Mouse (Mus musculus) erythroblast, adult 5-6 weeks (primary cell): Measurements from ENCODE around the gene Fign. TPM values are rescaled to one million over a fixed set of nuclear protein-coding genes. Genes with fewer than 3 reads are reported as not detected.

Experiments
- ATAC-seq: replicated peaks from 2 replicates; pipeline ENCODE4 v1.8.0; 2016; ENCODE audit warnings: moderate number of reproducible peaks, mild to moderate bottlenecking, moderate TSS enrichment, inconsistent platforms; ENCODE audit not compliant: poor library complexity, low FRiP score, severe bottlenecking
- total RNA-seq, 2 experiments: library from RNA; stranded (forward) in 1 of 2; stranded (reverse) in 1 of 2; fragments of 150-400 nt in 1 of 2; fragments of 200-764, 138-1000 nt in 1 of 2; gene quantifications; 2 replicates each; pipeline versions ENCODE4 v1.2.3 to v1.2.4; 2015 to 2017; ENCODE audit warnings: low replicate concordance in 2 of 2

Gene Fign
- total RNA-seq, 2 experiments from 2014 or later: not detected

DNA sequence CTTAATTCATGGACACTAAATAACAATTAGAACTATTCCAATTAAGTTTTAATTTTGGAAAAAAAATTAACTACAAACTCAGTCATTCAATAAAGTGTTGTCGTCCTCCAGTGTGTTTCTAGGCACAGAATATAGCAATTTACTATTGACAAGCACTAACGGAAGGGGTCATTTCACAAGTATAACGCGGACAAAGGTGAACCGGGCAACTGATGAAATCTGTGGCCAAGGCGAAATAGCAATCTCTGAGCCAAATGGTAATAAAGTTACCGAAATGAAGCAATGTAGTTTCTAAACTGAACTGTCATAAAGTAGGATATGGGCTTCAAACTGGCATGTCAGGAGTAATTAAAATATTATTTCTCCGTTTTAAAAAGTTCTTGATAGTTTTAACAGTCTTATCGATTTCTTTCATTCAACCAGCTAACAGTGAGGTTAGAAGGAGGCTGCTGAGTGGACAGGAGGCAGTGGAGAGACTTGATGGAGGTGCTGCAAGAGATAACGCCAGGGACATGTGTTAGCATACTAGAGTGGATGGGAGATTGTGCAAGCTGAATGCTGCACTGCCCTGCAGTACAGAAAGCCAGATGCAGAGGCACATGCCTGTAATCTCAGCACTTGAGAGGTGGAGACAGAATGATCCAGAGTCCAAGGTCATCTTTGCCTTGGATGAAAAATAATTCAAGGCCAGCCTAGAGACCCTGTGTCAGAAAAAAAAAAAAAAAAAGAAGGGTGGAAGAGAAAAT, 27.7 kb downstream of the Fign start:
- no peak for ATAC-seq

DNA sequence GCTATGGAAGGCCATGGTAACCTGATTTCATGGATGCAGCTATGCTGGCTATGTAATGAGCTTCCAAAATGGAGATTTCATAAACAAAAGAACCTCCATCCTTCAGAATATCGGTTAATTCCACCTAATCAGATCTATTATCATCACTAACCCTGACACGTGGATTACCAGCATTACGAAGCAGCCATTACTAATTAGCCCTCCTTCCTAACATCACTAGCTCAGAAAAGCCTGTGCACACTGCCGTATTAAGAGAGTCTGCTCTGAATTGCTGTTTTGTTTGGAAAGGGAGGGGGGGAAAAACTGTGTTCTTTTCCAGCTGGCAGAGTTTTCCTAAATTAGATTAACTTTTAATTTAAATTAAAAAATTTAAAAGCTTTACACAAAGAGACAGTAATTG, 32.3 kb downstream of the Fign start:
- ATAC-seq: no peak

DNA sequence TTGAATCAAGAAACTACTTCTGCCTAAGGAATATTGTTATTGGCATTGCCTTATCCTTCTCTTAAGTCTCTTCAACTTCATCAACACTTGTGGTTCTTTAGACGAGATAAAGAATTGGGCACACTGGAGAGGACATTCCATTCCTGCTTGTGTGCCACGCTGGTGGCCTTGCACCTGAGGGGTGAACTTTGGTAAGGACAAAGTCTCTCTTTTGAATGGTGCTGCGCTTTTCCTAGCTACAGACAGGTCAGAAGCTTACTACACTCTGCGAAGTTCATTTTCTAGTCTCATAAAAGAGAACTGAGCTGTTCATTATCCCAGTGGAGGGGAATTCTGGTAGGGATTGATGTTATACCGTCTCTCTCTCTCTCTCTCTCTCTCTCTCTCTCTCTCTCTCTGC, 38.4 kb downstream of the Fign start:
- no peak for ATAC-seq

DNA sequence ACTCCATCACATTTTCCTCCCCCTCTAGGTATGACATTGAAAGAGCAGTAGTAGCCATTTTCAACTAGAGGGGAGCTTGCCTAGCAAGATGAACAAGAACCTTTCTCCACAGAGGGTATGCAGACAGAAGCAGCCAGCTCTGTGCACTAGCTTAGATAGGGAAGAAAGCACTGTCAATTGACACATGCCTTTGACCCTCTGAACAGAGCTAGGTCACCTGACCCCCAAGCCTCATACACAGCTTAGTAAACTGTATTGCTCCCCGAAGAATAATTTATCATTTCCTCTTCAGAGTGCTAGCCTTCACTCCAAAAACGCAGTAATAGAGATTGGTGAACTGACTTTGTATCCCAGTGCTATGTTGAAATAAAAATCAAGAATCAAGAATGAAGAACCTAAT, 49.7 kb downstream of the Fign start:
- no peak for ATAC-seq

DNA sequence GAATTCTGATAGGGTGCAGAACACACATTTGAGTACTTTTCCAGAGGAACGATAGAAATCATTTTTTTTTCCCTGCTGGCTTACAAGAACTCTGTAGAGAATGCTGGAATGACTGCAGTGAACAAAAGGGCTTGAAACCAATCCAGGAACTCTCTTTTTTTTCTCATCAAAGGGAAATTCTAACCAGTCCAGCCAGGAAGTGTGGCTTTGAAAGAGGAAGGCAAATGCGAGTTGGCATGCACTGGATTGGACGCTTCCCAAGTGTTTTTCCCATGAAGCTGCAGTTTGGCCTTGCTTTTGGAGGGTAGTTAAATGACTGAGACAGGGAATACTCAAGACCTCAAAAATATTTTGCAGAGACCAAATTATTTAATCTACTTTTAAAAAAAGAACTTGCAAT, 54.7 kb downstream of the Fign start:
- ATAC-seq: no peak

DNA sequence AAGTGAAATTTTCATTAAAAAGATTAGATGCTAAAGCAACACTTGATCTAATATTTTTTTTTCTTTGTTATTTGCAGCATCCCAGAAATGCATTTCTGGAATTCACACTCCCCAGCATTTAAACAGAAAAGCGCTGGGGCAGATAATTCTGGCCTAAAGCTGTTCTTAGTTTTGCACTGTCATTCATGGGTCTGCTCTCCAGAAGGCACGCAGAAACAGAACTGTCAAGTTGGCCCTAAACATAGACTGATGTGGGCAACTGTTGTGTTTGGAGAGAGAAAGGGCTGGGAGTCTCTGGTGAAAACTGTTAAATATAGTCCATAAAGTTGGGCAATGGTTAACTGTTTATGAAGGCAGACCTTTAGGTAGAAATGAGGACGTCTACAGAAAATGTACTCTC, 62.4 kb downstream of the Fign start:
- ATAC-seq: no peak

DNA sequence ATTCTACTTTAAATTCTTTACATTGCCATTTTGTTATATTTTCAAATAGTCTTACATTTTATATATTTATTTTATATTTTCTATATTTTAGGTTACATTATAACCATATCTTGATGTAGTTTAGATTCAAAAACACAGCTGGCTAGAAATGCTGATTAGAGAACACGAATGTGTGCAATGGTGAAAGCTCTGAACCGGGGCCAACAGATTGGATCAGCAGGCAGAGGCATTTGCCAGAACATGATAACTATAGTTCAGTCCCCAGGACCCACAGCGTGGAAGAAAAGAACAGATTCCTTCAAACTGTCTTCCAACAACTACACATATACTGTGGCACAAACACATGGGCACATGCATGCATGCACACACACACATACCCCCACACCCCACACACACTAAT, 64.0 kb downstream of the Fign start:
- ATAC-seq: no peak

DNA sequence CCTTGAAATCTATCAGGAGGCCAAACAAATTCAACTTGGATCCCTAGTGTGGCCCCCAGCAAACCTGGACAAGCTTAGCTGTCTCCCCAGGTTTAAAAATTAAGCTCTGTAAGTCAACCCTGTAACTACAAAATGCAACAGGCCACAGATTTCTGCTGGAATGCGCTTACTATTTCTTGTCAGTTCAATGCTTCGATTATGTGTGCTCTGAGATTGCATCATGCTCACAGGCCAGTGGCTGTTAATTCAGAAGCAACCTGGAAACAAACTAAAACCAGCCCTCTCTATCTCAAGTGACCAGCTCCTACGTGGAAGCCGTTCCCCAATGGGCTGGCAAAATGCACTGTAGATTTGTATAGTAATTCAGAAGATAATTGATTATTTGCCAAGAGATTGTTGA, 71.9 kb downstream of the Fign start:
- no peak for ATAC-seq

DNA sequence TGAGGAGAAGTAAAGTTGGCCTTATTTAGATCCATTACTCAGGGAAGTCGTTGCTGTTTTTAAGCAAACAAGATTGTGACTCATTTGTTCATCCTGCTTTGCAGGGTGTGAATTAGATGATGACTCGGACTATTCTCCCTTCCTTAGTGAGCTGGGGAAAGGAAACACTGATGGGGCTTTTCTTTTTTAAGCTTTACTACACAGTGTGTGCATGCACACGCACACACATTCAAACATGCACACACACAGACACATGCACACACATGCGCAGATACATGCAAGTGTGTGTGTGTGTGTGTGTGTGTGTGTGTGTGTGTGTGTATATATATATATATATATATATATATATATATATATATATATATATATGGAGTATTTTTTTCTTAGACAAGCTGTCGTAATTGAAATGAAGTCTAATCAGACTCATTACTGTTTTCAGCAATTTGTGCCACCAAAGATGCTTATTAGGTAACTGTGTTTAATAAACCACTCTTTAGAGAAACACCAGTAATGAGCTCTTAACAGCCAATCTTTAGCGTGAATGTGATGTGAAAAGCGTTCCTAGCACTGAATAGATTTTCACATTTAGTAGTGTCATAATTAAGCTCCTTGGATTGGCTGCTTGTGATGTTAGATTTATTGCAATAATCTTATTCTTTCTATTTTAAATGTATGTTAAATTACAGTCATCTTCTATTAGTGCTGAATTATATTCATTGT, 103.4 kb downstream of the Fign start:
- ATAC-seq: no peak

DNA sequence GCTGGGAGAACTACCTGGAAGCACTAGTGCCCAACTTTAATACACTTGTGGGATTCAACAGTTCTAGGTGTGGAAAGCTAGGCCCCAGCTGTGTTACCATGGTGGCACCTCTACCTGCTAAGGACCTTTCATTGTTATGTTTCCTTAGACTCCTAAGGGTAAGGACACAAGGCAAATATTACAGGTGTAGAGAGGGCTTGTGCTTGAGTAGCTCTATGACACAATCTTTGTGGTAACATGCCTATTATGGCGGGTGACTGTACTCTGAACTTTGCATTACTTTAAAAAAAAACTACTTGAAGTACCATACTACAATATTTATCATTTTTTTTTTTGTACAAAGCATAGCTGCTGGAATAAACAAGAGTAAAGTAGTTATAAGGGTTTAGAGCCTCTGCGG, 112.4 kb downstream of the Fign start:
- ATAC-seq: no peak

DNA sequence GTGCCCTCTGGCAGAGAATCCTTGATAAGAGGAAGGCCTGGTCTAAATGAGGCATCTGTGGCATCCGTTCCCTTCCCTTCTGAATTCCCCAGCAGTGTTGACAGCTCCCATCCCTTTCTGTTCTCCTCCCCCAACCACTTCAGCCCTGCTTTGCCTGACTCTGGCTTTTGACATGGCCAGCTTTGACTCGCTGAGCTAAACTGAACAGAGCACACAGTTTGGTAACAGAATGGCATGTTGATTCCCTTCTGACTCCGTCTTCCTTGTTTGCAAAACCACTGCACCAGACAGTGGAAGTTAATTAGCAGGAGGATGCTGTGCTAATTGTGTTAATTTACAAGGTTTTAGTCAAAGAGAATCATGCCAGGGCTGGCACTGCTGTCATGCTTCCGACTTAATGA, 115.5 kb downstream of the Fign start:
- ATAC-seq: no peak

DNA sequence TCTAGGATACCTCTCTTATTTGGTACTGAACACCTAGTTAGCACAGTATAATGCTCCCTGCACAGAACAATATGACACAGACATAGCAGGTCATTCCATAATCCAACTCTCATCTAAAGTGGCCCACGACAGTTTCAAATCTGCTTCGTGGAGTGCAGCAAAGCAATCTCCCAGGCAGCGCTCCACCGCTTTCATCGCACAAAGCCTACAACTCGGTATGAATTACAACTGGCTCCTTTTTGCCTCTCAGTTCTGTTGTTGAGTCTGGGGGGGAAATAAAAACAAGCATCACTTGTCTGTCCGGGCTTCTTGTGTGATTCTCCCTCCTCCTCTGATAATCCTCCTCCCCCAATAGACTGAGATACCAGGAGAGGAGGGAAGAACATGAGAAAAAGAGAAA, 116.4 kb downstream of the Fign start:
- ATAC-seq: no peak

DNA sequence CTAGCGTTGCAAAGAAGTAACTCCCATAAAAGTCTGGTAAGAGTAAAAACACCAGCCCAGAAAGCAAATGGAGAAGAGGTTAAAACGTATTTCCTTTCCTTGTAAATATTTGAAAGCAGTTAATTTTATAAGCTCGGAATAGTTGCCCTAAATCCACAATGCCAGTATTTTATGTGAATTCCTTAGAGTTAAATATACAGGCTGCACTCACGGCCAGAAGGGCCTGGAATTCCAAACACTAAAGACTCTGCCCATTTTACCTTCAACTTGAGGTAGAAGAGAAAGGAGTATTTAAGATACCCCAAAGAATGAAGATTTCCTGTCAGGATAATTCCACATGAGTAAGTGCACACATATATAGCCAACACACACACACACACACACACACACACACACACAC, 128.2 kb downstream of the Fign start:
- ATAC-seq: no peak

DNA sequence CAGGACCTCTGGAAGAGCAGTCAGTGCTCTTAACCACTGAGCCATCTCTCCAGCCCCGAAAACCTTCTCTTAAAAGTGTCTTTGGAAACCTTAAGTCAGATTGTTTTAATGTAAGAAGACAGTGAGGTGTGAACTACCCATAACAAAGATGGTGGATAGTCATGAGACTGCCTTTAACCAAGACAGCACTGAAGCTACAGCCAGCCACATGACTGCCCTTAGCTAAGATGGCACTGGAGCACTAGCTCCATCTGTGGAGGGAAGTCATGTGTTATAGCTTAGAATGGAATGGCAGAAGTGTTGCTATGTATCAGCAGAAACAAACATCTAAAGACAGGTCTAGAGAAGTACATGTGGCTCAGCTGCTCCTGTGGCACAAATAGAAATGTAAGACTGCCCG, 166.8 kb downstream of the Fign start:
- no peak for ATAC-seq

DNA sequence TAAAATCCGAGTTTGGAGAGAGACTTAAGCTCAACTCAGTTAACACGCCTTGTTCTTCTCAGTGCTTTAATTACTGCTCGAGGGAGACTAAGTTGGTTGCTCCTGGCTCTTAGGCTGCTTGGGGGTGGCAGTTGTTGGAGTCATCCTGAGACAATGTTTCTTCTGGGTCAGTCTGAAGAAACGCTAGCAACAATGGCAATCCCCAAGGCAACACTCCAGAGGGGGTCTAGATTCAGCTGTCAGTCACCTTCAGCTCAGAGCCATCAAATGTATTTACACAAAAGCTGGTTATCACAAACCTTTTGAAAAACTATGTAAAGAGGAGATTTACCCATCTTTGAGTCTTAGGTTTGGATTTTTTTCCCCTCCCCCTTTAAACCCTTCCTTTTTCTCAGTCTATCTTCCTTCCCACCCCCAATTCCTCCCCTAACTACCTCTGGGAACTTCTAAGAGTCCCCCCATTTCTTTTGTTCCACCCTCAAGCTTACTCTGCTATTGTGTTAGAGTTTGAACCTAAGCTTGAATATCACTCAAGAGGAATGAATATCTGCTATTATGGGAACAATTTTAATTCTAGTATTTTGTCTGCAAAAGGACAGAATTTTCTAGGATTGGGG, 171.2 kb downstream of the Fign start:
- no peak for ATAC-seq

DNA sequence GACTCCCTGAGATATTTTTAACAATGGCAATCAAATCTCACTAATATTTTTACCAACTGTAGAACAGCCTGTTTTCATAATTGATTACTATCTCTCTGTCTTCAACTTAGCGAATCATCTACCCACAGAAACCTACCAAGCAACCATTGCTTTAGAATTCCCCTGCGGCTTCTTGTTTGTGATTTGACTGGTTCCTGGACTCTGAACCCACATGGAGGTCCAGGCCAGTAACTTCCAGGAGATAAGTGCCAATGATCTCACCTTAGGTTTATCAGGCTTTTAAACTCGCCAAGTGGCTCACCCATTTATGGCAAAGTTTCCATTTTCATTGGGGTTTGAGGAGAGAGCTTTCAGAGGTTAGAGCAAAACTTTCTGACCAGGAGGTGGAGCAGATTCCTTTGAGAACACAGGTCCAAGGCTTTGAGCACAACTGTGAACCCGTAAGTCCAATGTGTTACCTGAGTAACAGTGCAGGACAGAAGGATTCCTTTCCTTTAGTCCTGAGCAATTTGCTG, 172.1 kb downstream of the Fign start:
- no peak for ATAC-seq
